Mouse (Mus musculus): Measurements from ENCODE around the gene Pfas.
A peak's percentile ranks its signal among the peaks of the same experiment; 100 is the strongest.

Gene Pfas

DNA sequence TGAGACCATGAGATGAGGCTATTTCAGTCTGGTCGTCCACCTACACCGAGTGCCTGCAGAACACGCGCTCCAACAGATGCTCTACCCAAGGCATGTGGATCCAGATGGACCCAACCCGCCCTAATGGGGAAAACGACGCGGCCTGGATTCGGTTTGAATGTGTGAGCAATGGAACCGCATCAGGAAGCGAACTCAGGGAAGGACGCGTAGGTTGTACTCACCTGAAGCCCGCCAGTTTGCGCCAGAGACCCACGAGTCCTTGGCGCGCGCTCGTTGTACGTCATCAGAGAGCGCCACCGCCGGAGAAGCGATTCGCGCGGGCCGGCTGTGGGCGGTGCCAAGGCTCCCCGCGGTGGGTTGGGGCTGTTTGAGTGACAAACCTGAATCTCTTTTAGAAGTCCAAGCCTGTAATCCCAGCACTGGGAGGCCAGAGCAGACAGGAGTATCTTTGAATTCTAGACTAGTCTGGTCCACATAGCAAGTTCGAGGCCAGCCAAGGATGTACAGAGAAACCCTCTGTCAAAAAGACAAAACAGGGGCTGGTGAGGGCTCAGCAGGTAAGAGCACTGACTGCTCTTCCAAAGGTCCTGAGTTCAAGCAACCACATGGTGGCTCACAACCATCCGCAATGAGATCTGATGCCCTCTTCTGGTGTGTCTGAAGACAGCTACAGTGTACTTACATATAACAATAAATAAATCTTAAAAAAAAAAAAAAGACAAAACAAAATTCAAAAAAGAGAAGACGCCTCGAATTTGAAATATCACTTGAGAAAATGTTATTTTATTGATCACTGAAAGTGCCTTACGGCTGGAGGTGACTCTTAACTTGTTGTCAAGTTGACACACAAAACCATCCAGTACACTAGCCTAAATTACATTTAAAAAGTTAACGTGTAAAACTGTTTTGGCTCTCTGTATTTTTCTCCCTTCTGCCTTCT, at the start of gene Pfas:
TSS of gene Pfas (minus strand) at position 279 of the 940 bp plus-strand sequence.
- peak; percentile 83 for DNase-seq (ENCODE audit: low spot score)

DNA sequence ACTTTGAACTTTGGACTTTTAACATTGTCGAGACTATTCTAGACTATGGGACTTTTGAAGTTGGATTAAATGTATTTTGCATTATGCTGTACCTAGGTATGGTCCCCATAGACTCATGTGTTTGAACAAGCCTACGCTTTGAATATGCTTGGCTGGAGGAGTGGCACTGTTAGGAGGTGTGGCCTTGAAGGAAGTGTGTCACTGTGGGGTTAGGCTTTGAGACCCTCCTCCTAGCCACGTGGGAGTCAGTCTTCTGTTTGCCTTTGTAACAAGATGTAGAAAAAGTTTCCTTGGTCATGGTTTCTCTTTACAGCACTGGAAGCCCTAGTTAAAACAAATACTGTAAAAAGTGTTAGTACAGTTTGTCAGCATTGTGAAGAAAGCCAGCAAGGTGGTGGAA, 45.6 kb upstream of the Pfas start:
- DNase-seq (ENCODE audit: low spot score) = no peak

DNA sequence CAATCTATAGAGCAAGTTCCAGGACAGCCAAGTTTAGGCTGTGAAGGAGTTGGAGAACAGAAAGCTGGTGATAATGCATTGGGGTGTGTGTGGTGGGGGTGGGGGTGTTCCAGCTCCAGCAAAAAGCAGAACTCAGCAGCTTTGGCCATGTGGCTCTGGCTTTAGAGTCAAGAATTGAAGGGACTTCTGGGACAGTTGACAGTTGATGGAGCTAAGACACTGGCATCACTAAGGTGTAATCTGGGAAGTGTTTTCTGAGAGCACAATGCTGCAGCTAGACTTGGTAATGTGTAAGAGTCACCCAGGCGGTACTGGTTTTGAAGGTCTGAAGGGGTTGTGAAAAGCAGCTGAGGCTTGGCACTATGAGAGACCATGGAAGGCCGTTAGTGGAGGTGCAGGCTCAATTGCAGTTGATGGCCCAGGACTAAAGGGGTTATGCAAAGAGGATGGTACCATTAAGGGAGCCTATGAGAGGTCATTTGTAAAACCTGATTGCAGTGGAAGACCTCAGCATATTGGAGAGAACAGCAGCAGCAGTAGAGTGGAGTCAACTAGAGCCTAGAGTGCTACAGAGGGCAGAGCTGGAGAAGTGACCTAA, 44.7 kb upstream of the Pfas start:
- no peak for DNase-seq (ENCODE audit: low spot score)

DNA sequence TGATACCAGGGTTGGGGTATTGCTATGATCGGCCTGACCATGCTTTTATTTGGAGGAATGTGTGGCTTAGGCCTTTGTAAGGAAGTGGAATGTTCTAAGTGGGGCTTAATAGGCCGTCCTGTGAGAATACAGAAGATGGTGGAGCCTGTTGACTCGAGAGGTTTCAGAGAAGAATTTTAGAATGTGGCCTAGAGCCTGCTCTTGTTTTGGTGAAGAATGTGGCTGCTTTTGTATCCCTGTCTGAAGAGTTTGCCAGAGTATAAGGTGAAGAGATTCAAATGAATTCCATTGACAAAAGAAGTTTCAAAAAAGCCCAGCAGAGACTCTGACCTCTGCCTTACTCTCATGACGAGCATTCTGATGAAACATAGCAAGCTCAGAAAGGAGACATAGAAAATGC, 43.5 kb upstream of the Pfas start:
- no peak for DNase-seq (ENCODE audit: low spot score)

DNA sequence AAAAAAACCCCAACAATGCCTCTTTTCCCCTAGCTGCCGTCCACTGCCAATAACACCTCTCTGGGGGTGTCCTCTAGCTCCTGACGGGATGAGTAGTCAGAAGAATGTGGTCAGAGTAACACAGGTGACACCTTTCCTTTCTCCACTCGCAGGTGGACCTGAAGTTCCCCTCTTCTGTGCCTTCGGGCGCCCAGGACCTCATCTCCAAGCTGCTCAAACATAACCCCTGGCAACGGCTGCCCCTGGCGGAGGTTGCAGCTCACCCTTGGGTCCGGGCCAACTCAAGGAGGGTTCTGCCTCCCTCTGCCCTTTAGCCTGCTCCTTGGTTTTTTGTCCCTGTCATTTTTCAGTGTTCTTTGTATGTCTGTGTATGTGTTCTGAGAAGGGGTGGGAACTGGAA, 42.5 kb upstream of the Pfas start:
- no peak for DNase-seq (ENCODE audit: low spot score)

DNA sequence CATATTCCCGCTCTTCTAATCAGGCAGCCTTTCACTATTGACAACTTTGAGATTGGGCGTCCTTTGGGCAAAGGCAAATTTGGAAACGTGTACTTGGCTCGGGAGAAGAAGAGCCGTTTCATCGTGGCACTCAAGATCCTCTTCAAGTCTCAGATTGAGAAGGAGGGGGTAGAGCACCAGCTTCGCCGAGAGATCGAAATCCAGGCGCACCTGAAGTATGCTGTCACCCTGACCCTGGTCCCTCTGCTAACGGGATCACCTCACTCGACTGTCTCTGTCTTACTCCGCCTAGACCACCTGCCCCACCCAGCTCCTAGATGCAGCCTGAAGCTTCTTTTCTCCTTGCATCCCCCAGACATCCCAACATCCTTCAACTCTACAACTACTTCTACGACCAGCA, 39.9 kb upstream of the Pfas start:
- no peak for DNase-seq (ENCODE audit: low spot score)

DNA sequence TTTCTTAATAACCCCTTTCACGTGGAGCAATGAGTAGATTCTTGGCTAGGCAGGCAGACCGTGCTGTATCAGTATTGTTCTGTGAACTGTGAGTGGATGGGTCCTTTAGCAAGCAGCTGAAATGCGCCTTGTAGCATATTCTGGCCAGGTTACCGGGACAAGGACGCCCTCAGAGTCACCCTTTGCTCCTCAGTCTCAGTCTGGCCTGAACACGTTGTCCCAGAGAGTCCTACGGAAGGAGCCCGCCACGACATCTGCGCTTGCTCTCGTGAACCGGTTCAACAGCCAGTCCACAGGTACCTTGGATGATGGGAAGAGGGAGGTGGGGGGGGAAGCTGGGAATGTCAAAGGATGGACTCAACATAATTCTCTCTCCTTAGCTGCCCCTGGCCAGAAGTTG, 39.3 kb upstream of the Pfas start:
- DNase-seq (ENCODE audit: low spot score) = no peak

DNA sequence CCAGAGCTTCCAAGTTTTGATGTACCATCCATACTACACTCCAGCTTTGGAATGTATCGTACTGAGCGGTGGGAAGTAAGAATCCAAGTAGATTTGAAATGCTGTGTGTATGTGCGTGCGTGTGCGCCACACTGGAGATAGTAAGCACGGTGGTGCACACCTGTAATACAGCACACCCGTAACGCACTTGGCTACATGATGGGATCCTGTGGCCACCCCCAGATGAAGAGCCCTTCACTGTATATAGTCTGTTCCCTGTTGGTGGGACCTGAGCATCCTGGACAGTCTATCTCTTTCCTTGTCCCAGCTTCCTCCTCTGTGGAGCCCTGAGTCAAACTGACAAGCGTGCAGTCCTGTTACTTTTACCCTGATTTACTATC, 38.1 kb upstream of the Pfas start:
- DNase-seq (ENCODE audit: low spot score) = no peak

DNA sequence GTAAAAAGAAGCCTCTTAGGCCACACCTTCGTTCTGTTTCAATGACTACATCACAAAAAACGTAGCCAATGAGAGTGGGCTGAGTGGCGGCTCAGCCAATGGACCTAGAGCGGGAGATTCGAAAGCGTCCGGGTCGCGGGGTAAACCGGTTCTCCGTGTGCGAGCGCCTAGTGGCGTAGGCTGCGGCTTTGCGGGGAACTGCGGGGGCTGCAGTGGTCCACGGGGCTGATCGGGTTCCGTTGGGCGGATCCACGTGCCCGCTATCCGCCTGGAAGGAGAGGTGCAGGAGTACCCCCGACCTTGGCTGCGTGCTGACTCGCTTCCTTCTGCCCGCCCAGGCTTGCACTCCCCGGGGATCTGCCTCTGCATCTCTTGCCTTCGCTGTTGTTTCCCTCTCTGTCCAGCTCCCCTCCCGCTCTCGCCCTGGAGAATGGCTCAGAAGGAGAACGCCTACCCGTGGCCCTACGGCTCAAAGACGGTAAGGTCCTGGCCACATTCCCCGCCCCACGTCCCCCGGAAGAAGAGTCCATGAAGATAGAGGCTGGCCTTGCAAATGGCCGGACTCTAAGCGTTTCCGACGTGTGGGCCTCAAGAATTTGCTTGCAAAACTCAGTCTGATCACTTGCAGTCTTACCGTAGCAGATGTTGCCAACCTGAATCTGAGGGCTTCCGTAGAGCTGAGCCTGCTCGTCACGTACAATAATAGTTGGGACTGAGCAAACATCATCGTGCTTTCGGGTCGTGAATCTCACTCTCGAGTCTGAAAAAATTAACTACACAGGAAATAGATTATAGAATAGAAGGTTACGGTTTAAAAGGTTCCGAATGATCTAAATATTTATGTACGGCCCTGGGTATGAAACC, 37.5 kb upstream of the Pfas start, which contains the start of gene Aurkb:
TSS of gene Aurkb (plus strand) at position 117 of the 864 bp plus-strand sequence.
- DNase-seq (ENCODE audit: low spot score) = peak; percentile 49

DNA sequence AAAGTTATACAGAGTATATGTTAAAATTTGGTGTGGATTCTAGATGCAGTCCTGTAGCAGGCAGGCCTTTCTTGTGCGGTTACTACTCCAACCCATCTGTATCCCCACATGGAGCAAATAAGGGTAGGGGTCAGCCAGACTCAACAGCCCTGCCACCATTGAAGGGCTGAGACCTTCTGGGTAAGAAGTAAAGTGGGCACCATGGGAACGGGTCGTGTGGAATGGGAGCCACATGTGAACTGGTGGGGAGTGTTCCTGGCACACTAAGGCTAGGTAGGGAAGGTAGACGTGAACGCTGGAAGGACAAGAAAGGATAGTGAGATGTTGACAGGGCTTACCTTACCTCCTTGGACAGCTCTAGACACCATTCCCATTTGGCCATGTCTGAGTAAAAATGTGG, 29.9 kb upstream of the Pfas start:
- no peak for DNase-seq (ENCODE audit: low spot score)

DNA sequence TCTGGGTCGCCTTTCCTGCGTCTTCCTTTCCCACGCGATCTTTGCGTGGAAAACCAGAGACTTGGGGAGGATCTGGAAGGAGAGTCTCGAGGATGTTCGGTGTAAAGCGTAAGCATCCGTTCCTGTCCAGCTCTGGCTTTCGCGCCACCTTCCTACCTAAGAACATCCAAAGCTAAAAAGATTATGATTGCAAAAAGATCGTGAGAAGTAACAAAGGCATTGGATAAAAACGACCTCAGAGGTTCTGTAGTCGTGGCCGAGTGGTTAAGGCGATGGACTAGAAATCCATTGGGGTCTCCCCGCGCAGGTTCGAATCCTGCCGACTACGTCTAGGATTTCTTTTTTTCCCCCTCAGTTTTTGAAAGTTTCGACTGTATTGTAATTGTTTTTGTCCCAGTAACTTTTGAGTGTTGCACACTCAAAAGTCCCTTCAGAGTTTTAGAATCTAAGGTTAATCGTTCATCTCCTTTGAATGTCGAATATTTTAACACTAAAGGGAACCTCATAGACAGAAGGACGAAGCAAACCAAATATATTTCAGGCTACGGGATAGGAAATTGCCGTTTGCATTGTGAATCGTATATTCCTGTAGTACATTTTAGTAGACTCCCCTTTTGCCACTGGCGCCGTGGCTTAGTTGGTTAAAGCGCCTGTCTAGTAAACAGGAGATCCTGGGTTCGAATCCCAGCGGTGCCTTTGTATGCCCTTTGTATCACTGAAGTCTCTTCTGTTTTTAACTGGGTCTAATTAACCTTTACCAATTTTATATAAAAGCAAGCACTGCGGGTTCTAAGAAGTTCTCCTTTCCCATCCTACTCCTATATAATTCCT, 29.2 kb upstream of the Pfas start:
- peak; percentile 68 for DNase-seq (ENCODE audit: low spot score)

DNA sequence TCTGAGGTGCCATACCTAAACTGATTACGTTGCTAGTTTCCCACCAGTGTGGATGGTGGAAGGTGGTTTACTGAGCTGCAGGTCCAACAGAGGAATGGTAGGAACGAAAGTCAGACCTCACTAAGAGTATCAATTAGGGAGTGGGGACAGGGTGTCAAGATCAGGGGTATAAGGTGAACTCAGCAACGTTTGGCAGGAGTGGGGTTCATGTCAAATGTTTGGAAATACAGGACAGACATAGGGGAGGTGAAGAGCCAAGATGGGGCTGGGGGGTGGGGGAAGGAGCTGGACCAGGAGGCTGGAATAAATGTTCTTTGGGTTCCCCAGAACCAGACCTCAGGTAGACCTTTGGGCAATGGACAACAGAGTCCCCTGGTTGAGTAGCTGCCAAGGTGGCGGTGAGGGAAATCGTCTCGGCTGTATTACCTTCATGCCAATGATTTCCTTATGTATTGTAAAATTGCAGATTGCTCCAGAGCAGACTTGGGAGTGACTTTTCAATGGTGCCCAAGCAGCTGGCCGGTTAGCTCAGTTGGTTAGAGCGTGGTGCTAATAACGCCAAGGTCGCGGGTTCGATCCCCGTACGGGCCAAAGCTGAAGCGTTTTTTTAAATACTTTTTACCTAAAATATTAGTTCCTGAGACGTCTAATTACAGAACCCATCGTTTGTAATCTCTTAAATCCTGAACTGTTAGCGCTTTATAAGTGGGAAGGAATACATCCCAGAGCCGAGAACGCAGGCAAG, 28.4 kb upstream of the Pfas start:
- peak; percentile 79 for DNase-seq (ENCODE audit: low spot score)

DNA sequence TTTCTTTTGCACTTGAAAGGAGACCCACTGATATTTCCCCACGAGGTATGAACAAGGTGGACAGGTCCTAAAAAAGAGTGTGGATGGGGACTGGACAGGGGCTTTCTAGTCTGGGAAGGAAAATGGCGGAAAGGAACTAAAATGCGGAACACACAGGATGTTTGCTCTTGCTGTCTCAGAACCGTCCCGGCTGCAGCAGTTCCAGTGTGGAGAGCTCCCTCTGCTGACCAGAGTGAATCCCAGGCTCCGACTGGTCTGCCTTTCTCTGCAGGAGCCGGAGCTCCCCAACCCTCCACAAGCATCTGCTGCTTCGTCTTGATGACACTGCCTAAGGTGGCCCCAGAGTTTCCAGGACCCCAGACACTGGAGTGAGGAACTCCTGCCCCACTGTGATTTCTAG, 27.6 kb upstream of the Pfas start:
- DNase-seq (ENCODE audit: low spot score) = no peak

DNA sequence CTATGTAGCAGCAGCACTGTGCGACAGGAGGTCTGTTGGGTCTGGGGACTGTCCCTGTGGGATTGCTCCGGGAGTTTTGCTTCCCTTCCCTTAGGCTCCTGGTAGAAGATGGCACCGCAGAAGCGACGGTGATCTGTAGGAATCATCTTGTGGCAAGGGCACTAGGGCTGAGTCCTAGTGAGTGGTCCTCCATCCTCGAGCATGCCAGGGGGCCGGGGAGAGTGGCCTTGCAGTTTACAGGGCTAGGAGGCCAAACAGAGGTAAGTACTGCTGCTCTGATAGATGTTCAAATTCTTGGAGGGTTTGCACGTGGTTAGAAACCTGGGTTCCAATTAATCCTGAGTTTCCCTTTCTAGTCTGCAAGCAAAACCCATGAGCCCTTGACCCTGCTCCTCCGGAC, 27.2 kb upstream of the Pfas start:
- no peak for DNase-seq (ENCODE audit: low spot score)

DNA sequence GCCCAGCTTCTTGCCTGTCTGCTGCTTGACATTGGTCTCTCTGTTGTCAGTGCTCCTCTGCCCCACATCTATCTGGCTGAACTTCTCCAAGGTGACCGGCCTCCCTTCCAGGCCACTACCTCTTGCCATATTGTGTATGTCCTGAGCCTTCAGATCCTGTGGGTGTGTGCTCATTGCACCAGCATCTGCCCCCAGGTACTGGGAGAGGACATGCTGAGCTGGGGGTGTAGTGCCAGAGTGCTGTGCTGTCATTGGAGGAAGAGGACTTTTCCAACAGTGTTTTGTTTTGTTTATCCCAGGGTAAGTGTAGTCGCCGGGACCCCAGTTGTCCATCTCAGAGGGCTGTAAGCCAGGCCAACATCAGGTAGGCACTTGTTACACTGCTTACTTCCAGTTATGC, 26.3 kb upstream of the Pfas start:
- no peak for DNase-seq (ENCODE audit: low spot score)

DNA sequence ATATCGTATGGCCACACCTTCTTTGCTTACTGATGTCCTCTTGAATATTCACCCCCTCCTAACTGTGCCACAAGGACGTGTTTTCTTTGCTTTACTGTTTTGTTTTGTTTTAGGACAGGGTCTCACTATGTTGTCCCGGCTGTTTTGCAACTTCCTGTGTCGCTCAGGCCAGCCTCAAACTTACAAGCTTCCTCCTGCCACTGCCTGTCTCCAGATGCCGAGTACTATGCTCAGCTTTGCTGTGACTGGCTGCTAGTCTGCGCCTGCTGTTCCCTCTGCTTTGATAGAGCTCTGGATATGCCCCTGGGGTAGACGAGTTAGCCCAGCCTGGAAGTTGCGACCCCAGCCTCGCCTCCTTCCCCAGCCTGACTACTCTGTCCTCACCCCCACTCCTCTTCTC, 25.3 kb upstream of the Pfas start:
- no peak for DNase-seq (ENCODE audit: low spot score)

DNA sequence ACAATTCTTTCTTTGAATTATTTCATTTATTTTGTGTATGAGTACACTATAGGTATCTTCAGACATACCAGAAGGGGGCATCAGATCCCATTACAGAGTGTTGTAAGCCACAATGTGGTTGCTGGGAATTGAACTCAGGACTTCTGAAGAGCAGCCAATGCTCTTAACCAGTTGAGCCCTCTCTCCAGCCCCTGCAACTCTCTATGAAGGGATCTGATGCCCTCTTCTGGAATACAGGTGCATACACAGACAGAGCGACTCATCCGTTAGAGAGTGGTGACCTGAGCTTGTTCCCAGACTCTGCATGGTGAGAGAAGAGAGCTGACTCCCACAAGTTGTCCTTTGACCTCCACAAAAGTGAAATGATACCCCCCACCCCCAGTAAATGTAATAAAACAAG, 20.5 kb upstream of the Pfas start:
- no peak for DNase-seq (ENCODE audit: low spot score)

DNA sequence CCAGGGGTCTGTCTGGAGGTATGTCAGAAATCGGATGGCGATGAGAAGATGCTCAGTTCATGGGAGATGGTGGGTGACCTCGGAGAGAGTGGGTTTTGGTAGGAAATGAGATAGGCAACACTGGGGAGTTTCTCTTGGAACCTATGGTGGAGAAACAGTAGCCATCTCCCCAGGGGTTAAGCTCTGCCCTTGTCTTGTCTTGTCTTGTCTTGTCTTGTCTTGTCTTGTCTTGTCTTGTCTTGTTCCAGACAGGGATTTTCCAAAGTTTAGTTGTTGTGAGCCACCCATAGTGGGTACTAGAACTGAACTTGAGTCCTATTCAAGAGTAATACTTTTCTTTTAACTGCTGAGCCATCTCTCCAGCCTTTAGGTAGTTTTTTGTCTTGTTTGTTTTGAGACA, 18.3 kb upstream of the Pfas start:
- DNase-seq (ENCODE audit: low spot score) = no peak

DNA sequence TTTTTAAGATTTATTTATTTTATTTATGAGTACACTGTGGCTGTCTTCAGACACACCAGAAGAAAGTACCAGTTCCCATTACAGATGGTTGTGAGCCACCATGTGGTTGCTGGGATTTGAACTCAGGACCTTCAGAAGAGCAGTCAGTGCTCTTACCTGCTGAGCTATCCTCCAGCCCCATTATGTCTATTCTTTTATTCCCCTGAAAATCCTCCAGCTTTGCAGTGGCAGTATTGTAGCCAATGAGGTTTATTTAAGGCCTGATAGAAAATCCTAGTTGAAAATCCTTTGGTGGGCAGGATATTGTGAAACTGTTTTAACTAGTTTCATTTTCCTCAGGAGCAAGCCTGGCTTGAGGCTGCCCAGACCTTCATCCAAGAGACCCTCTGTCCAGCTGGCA, 12.4 kb upstream of the Pfas start:
- DNase-seq (ENCODE audit: low spot score) = no peak

DNA sequence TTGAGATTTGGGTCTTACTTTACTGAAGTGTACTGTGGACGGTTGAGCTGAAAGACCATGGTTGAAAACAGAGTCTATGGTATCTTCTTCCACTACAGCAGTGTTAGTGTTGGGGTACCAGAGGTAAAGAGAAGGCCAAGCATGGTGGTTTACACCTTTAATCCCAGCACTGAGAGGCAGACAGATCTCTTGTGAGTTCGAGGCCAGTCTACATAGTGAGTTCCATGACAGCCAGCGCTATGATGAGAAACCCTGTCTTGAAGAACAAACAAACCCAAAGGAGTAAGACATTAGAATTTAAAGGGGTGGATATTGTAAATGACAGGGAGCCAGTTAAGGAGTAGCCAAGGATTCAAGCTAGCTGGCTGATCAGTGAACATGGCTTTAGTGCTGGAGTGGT, 8.5 kb upstream of the Pfas start:
- DNase-seq (ENCODE audit: low spot score) = no peak

Data from ovary, postnatal 10 days (tissue).